Mouse (Mus musculus): ENCODE data around the gene Ext2.

The Ext2 gene

DNA sequence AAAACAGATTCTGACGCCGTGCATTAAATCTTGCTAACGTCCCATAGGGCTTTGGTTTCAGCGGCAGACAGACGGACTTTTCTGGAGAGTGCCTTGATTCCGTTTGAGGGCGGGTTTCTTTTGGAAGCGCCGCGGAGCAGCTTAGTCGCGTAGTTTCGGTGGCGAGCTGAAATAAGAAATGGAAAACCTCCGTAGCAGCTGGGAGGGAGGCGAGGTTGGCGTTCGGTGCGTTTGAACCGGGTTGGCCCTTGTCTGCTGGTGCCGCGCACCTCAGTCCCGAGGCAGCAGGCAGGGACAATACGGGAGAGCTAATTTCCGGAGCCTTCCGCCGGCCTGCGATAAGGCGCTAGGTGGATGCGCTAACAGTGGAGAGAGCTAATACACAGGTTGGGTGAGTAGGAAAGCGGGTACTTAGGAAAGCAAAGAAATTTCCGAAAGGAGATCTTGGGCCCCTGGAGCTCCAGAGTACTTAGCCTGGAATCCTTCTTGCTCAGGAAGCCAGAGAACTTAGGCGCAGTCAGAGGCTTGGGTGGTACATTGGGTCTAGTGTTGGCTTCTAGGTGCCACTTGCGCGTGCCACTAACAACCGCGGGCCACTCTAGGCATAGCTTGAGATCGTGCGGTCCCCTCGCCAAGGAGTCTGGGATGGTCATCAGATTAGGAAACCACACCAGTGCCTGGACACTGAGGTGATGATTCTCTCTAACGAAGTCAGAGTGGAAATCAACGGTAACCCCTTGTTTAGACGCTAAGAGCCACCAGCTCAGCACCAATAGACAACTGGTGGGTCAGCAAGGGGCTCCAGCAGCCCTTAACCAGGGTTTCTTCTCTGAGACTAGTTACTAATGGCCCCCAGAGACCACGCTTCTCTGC, 175.1 kb downstream of the Ext2 start:
- POLR2A ChIA-PET, result interaction anchor here in 3 of 4 experiments (0.6 to 1.5 kb wide), 6 partner anchors 10 to 939 kb away, joined by 3 to 6 read pairs (median 3); no protein-coding TSS in a partner anchor
- CTCF ChIA-PET, result interaction anchor here in 2 of 4 experiments (0.6 to 1.1 kb wide), 3 partner anchors 12 to 139 kb away, joined by 3 read pairs; no protein-coding TSS in a partner anchor

DNA sequence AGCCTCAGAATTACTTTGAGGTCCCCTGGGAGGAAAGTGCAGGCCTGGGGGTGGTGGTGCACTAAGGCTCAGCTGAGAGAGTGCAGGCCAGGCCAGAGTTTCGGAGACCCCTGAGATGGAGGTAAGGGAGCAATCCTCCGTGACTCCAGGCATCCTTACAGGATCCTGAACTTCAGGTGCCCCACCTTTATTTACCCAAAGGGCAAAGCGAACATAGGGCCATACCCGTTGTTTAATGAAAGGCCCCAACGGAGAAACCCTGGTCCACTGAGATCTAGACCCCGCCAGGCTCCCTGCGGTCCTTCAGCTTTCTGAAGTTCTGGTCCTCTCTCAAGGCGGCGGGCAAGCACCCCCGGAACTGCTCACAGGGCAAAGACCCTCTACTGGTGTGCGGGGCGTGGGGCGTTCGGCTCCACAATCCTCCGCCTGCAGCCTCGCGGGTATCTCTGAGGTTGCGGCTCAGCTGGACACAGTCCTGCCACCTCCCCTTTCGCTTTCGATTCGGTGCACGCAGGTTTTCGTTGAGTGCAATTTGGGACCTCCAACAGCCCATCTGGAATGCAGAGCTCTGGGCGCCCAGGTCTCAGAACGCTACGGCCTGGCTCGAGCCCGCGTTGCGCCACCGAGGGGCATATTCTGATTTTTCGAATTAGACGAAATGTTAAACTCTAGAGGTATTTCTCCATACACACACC, 176.6 kb downstream of the Ext2 start:
- POLR2A ChIA-PET, result interaction anchor here in 2 of 4 experiments (1.4 to 1.6 kb wide), 2 partner anchors 14 to 140 kb away, joined by 3 to 5 read pairs; no protein-coding TSS in a partner anchor
- CTCF ChIA-PET, result interaction anchor here in 1 of 4 experiments (1.0 kb wide), 1 partner anchor 140 kb away, joined by 3 read pairs; no protein-coding TSS in a partner anchor

GRCm38 (mm10) chr2:93645197-93645596, 177.2 kb downstream of the Ext2 start:
- CTCF ChIA-PET, result interaction anchor here in 1 of 4 experiments (1.0 kb wide), 1 partner anchor 140 kb away, joined by 3 read pairs; no protein-coding TSS in a partner anchor
- POLR2A ChIA-PET, result interaction anchor here in 1 of 4 experiments (1.6 kb wide), 1 partner anchor 13 kb away, joined by 5 read pairs; no protein-coding TSS in a partner anchor

DNA sequence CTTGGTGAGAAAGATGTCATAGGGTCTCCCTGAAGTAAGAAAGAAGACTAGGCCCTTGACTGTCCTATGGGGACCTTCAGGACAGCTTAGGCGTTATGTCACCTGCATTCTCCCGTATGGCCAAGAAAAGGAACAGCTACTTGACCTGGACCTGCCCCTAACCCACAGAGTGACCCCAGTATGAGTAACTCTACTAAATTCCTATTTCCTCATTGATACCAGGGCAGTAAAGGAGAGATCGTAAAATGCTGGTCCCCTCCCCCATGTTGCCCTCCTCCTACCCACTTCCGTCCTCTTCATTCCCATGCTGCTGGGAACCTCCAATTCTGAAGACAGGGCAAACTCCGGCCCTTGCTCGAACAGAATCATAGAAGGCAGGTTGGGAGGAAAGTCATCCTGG, 177.6 kb downstream of the Ext2 start:
- POLR2A ChIA-PET, result interaction anchor here in 1 of 4 experiments (1.6 kb wide), 1 partner anchor 13 kb away, joined by 5 read pairs; no protein-coding TSS in a partner anchor
- CTCF ChIA-PET, result interaction anchor here in 1 of 4 experiments (1.0 kb wide), 1 partner anchor 141 kb away, joined by 3 read pairs; no protein-coding TSS in a partner anchor

DNA sequence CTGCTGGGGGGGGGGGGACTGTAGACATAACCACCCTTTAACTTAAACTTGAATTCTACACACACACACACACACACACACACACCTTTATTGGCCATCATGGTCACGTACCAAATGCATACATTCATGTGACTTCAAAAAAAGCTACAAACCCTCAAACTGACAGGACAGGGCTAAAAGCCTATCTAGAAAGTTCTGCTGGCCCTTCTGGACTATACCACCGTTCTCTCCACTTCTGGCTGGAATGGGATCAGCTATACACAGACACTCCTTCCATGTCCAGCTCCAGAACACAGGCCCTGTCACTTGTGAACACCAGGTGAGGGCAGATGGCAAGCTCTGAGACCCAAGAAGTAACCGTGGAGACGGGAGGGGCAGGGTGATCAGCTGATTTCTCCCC, 178.1 kb downstream of the Ext2 start:
- ChIA-PET POLR2A (interaction anchor here in 2 of 4 experiments (0.6 to 1.6 kb wide), 6 partner anchors 10 to 311 kb away, joined by 3 to 6 read pairs (median 4); partner anchors contain the start of gene Accsl (in 1 of the 2)), CTCF (interaction anchor here in 1 of 4 experiments (1.5 kb wide), 1 partner anchor 169 kb away, joined by 5 read pairs; no protein-coding TSS in a partner anchor)

GRCm38 (mm10) chr2:93643403-93643780, 179.0 kb downstream of the Ext2 start:
- ChIA-PET POLR2A (interaction anchor here in 2 of 4 experiments (0.7 to 1.3 kb wide), 5 partner anchors 9 to 312 kb away, joined by 3 to 6 read pairs (median 4); no protein-coding TSS in a partner anchor), CTCF (interaction anchor here in 3 of 4 experiments (0.6 to 1.5 kb wide), 4 partner anchors 94 to 1144 kb away, joined by 3 to 5 read pairs (median 4); no protein-coding TSS in a partner anchor)

- ChIA-PET CTCF (interaction anchor here in 2 of 4 experiments (0.6 to 1.0 kb wide), 2 partner anchors 10 to 396 kb away, joined by 3 read pairs; no protein-coding TSS in a partner anchor), POLR2A (interaction anchor here in 1 of 4 experiments (1.6 kb wide), 1 partner anchor 9 kb away, joined by 6 read pairs; no protein-coding TSS in a partner anchor)
Observed at GRCm38 (mm10) chr2:93634609-93635008, 187.8 kb downstream of the Ext2 start.

DNA sequence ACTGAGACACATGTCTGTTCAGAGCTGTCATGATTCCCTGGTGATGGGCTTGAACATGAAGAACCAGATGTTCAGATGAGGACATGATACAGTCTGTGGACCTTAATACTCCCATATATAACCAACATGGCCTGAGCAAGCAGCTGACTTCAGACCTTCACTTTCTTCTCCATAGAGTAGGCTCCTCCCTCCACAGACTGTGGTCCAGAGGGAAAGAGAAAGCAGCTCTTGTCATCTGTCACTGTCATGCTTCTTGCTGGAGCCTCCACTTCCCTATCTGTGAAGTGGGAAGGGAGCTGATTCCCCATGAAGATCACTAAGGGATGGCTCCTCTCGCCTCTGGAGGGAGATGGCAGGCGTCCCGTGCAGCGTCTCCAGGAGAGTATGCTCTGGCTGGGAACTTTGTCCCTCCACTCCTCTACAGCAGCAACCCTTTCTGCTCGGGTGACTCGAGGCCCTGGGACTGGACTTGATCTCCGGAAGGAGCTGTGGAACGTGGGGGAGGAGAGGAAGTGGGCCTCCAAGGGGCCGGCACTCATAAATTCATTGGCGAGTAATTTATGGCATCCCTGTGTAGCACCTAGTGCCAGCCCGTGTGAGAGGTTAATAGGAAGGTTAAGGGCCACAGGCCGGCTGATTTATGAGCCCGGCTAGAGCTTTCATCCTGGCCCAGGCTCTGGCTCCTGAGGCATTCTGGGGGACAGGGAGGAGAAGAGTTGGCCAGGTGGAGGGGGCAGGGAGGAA, 197.5 kb downstream of the Ext2 start:
- ChIA-PET POLR2A (no interaction called here), CTCF (interaction anchor here in 2 of 4 experiments (0.6 to 1.1 kb wide), 2 partner anchors 10 to 154 kb away, joined by 3 read pairs; no protein-coding TSS in a partner anchor)

DNA sequence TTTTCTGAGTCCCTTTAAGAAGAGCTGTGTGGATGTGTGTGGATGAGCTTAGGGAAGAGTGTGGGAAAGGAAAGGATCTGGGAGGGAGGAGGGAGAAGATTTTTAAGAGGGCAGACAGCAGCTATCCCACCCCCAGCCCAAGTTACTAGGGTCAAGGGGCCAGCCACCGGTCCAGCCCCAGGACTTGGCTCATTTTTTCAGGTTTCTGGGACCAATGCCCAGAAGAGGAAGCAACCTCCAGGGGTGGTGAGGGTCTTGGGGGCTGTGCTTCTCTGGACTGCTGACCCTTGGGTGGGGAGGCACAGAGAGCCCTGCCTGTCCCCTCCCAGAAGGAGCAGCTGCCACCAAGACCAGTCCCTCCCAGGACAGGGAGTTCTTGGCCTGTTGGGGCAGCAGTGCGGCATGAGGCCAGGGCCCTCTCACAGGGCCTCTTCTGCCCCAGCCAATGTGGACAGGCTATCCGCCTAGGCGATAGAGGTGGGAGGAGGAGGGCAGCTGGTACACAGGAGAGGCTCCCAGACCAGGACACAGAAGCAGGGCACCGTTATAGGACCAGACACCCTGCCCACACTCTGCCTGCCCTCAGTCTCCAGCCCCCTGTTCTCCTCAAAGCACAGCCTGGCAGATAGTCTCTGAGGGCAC, 203.0 kb downstream of the Ext2 start:
- CTCF ChIA-PET, result no interaction called here
- POLR2A ChIA-PET, result interaction anchor here in 1 of 4 experiments (0.7 kb wide), 1 partner anchor 177 kb away, joined by 3 read pairs; no protein-coding TSS in a partner anchor

GRCm38 (mm10) chr2:93618447-93619199, 203.7 kb downstream of the Ext2 start:
- ChIA-PET CTCF (interaction anchor here in 1 of 4 experiments (0.7 kb wide), 1 partner anchor 648 kb away, joined by 3 read pairs; no protein-coding TSS in a partner anchor), POLR2A (interaction anchor here in 1 of 4 experiments (0.7 kb wide), 1 partner anchor 177 kb away, joined by 3 read pairs; no protein-coding TSS in a partner anchor)

DNA sequence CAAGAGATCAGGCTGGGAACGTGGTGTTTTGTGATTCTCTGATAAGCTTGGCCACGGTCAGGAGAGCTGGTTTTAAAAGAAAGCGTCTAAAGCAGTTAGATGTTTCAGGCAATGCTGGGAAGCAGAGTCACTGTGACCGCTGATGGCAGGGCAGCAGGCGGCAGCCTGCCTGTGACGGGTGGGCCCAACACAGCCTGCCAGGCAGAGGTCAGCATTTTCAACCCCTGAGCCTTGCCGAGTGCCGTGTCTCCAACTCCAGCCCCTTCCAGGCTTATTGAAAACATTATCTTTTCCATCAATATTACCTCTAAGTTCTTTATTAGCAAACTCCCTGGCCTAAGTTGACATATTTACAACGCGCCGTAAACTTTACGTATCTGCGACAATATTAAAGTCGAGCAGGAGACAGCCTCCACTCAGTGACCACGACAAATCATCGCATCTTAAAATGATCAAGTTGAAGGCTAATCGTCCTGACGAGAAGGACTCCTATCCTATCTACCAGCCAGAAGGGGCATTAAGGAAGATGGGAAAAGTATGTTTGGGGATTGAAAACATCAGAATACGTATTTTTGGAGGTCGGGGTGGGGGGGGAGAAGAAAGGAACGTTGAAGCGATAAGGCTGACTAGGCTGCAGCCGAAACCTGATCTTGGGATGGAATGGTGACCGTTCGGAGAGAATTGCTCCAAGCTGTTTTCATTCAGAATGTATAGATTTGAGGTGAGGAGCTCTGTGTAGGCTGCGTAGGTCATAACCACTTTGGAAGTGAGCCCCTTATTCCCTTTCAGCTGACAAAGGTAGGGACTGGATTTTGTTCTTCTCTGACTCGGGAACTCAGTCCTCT, 206.3 kb downstream of the Ext2 start:
- ChIA-PET CTCF (interaction anchor here in 1 of 4 experiments (0.6 kb wide), 1 partner anchor 194 kb away, joined by 3 read pairs; no protein-coding TSS in a partner anchor), POLR2A (no interaction called here)

- ChIA-PET POLR2A (no interaction called here), CTCF (interaction anchor here in 1 of 4 experiments (1.6 kb wide), 1 partner anchor 14 kb away, joined by 4 read pairs; no protein-coding TSS in a partner anchor)
Observed at GRCm38 (mm10) chr2:93613020-93613419, 209.3 kb downstream of the Ext2 start.
